Mouse (Mus musculus): Measurements from ENCODE around the gene Rev1. TPM values are rescaled to one million over a fixed set of nuclear protein-coding genes. Genes with fewer than 3 reads are reported as not detected.

Rev1 gene
- total RNA-seq, 2 experiments from 2014 or later: 15.5 to 18.7 TPM

Other genes with a start within 250 kb of the Rev1 start
- gene Mitd1, start 239.4 kb downstream of the Rev1 start, total RNA-seq (2021): 1 to 10 TPM; 1.6 to 2.3 TPM
- 100 to 1,000 TPM; 234 to 269 TPM for gene Mrpl30, start 239.3 kb downstream of the Rev1 start, total RNA-seq (2021)
- gene Lyg2, start 213.3 kb downstream of the Rev1 start, total RNA-seq (2021): not detected
- not detected for gene Lyg1, start 172.0 kb downstream of the Rev1 start, total RNA-seq (2021)
- gene Txndc9, start 131.9 kb downstream of the Rev1 start, total RNA-seq (2021): 10 to 100 TPM; 27.0 to 31.0 TPM
- 10 to 100 TPM; 31.1 to 36.5 TPM for gene Eif5b, start 131.8 kb downstream of the Rev1 start, total RNA-seq (2021)

All from gastrocnemius, postnatal 36 days (tissue).